Mouse (Mus musculus) cerebellum, adult 2 months (tissue): ENCODE data around the gene Nckap5.

Source experiments
- CTCF ChIP-seq: fragments of 200-500 bp; IDR thresholded peaks from 2 replicates; pipeline ENCODE4 v1.5.1; 2011; ENCODE audit warnings: low read depth, mild to moderate bottlenecking, control low read depth, low read length, moderate library complexity, borderline replicate concordance; ENCODE audit not compliant: insufficient read depth
- POLR2A ChIP-seq: fragments of 200-500 bp; IDR thresholded peaks from 2 replicates; pipeline ENCODE4 v1.6.1; 2011; ENCODE audit warnings: low read length, control low read depth, borderline replicate concordance; ENCODE audit not compliant: insufficient read depth

GRCm38 (mm10) chr1:126153516-126154234 lies 676.9 kb downstream of the Nckap5 start:
- no peak for TF ChIP-seq CTCF
- TF ChIP-seq POLR2A: no peak
